Mouse (Mus musculus): ENCODE measurements around the gene Tox2. TPM values are rescaled to one million over a fixed set of nuclear protein-coding genes. Genes with fewer than 3 reads are reported as not detected.
A peak's percentile ranks its signal among the peaks of the same experiment; 100 is the strongest.

Tox2 gene
- polyA plus RNA-seq, 1 experiment = 12.1 TPM

DNA sequence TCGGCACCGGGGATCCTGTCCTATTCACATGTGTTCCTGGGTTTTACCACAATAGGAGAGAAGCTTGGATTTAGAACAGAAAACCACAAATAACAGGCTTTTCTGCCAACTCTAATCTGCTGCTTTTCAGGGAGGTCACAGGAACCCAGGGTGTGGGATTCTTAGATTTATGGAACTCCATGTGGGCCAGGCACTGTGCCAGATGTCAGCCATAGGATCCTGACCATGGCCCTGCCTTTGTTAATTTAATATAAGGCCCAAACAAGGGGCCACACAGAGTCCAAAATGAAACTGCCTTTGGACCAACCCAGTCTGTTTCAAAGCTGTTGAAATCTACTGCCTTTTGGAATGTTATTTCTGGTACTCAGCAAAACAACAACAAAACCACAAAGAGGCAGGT, 8.9 kb upstream of the Tox2 start:
- TF ChIP-seq CTCF (IDR thresholded peaks at IDR 0.05; ENCODE audit: extremely low read depth, insufficient read depth, insufficient read length, insufficient replicate concordance) = no peak
- TF ChIP-seq POLR2A (IDR thresholded peaks at IDR 0.05; ENCODE audit: low read depth, low read length) = no peak
- Histone ChIP-seq H3K27me3 (ENCODE audit: control insufficient read depth, insufficient read depth, low read length) (no peaks in the 10 kb centered on the region), H3K27ac (ENCODE audit: insufficient read depth, low read length) (no peak overlapping the region), H3K36me3 (ENCODE audit: control insufficient read depth, insufficient read depth, low read length) (no peaks in the 10 kb centered on the region), H3K4me3 (ENCODE audit: extremely low read depth, insufficient read depth, insufficient read length) (no peak overlapping the region), H3K4me1 (ENCODE audit: control insufficient read depth, insufficient read depth, insufficient read length) (no peaks in the 10 kb centered on the region)
- DNase-seq (ENCODE audit: low read depth in 1 of 2, low spot score in 2 of 2) = no peak
- WGBS = 89% methylated on average over 2 of the region's 2 CpGs

DNA sequence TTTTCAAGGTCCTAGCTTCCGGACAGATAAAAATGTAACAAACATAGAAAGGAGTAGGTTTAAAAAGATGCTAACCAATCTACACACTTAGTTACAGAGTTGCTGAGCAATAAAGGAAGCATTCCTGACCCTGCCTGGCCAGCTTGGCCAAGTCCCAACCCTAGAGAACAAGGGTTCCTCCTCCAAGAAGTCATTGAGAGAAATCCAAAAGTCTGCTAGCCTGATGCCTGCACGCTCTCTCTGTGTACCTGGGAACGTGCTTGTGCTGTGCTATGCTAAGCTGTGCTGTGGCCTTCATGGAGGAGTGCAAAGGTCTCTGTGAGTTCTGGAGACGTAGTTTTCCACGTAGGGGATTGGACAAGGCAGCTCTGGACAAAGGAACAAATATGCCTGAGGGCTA, 8.4 kb upstream of the Tox2 start:
- DNase-seq (ENCODE audit: low read depth in 1 of 2, low spot score in 2 of 2) = no peak
- no peak for TF ChIP-seq POLR2A (IDR thresholded peaks at IDR 0.05; ENCODE audit: low read depth, low read length)
- TF ChIP-seq CTCF (IDR thresholded peaks at IDR 0.05; ENCODE audit: extremely low read depth, insufficient read depth, insufficient read length, insufficient replicate concordance) = no peak
- 79% methylated on average over 5 of the region's 5 CpGs for WGBS

DNA sequence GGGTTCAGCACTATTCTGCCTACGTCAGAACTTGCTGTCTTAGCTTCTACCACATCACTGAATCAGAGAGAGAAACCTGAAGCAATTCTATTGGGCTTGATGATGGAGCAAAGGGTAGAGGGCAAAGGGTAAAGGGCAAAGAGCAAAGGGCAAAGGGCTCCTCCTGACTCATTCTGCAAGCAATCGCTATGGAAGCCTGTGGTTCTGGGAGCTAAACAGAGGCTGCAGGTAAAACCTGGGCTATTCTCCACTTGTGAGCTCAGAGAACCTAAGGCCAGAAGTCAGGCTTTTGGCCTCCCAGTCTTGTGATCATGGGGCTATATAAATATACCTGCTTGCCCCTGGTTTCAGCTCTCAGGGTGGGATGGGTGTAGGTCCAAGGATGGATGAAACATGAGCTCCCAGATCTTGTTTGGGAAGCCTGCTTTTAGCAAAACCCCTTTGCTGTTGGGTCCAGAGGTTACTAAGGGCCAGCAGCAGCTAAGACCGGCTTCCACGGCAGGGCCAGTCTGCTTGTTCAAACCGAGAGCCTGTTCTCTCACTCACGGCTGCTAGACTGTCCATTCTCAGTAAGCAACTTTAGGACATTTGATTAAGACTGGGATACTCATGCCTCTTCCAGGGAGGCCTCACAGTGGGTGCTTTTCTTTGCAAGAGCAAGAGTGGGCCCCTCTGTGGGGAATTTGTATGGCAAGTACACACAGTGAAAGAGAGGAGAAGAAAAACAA, 7.7 kb upstream of the Tox2 start:
- H3K27ac ChIP-seq (ENCODE audit: insufficient read depth, low read length) = no peak overlapping the region
- TF ChIP-seq CTCF (IDR thresholded peaks at IDR 0.05; ENCODE audit: extremely low read depth, insufficient read depth, insufficient read length, insufficient replicate concordance) = no peak
- no peak for TF ChIP-seq POLR2A (IDR thresholded peaks at IDR 0.05; ENCODE audit: low read depth, low read length)
- WGBS = 85% methylated on average over 6 of the region's 6 CpGs
- no peaks in the 10 kb centered on the region for H3K36me3 ChIP-seq (ENCODE audit: control insufficient read depth, insufficient read depth, low read length)
- H3K4me1 ChIP-seq (ENCODE audit: control insufficient read depth, insufficient read depth, insufficient read length) = no peaks in the 10 kb centered on the region
- no peak for DNase-seq (ENCODE audit: low read depth in 1 of 2, low spot score in 2 of 2)
- H3K4me3 ChIP-seq (ENCODE audit: extremely low read depth, insufficient read depth, insufficient read length) = no peak overlapping the region
- H3K27me3 ChIP-seq (ENCODE audit: control insufficient read depth, insufficient read depth, low read length) = no peaks in the 10 kb centered on the region

More for the DNA sequence above, 8.4 kb upstream of the Tox2 start:
- Histone ChIP-seq H3K27ac (ENCODE audit: insufficient read depth, low read length) (no peak overlapping the region), H3K36me3 (ENCODE audit: control insufficient read depth, insufficient read depth, low read length) (no peaks in the 10 kb centered on the region), H3K4me1 (ENCODE audit: control insufficient read depth, insufficient read depth, insufficient read length) (no peaks in the 10 kb centered on the region), H3K27me3 (ENCODE audit: control insufficient read depth, insufficient read depth, low read length) (no peaks in the 10 kb centered on the region), H3K4me3 (ENCODE audit: extremely low read depth, insufficient read depth, insufficient read length) (no peak overlapping the region)

DNA sequence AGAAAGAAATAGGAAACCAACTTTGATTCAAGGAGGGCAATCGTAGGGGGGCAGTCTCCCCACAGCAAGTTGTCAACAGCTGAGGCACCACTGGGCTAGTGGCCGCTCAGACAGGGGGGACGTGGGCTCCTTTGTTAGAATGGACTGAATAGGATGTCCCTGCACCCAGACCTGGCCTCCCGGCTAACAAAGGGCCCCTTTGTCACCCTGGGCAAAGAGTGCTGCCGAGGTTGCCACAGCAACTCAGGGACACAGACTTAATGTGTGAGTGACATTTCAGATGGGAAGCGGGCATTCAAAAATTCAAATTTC, 7.1 kb upstream of the Tox2 start:
- Histone ChIP-seq H3K36me3 (ENCODE audit: control insufficient read depth, insufficient read depth, low read length) (no peaks in the 10 kb centered on the region), H3K4me1 (ENCODE audit: control insufficient read depth, insufficient read depth, insufficient read length) (no peaks in the 10 kb centered on the region), H3K4me3 (ENCODE audit: extremely low read depth, insufficient read depth, insufficient read length) (no peak overlapping the region), H3K27ac (ENCODE audit: insufficient read depth, low read length) (no peak overlapping the region), H3K27me3 (ENCODE audit: control insufficient read depth, insufficient read depth, low read length) (no peaks in the 10 kb centered on the region)
- no peak for TF ChIP-seq POLR2A (IDR thresholded peaks at IDR 0.05; ENCODE audit: low read depth, low read length)
- TF ChIP-seq CTCF (IDR thresholded peaks at IDR 0.05; ENCODE audit: extremely low read depth, insufficient read depth, insufficient read length, insufficient replicate concordance) = no peak
- no peak for DNase-seq (ENCODE audit: low read depth in 1 of 2, low spot score in 2 of 2)
- 85% methylated on average over 6 of the region's 6 CpGs for WGBS

DNA sequence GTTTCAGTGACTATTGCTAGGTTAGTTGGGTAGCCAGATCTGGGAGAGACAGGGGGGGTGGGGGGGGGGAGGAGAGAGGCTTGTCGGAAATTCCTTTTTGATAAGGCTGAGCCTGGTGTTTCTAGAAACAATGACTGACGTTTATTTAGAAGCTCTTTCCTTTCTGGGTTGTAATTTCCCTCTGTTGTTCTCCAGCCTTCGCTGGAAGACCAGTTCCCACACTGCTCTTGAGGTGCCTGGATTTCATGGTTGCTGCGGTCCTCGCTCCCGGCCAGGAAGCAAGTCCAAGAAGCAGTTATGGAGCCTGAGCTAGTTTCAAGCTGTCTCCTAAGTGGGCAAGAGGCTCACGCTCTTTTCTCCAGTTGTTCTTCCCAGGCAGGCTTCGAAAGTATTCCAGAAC, 1.0 kb upstream of the Tox2 start:
- WGBS = 55% methylated on average over 8 of the region's 8 CpGs
- Histone ChIP-seq H3K4me1 (ENCODE audit: control insufficient read depth, insufficient read depth, insufficient read length) (peaks cover 16% of the 10 kb centered on the region), H3K27ac (ENCODE audit: insufficient read depth, low read length) (peak overlapping the region; percentile 33; the same call in 1 of the 2 replicates), H3K36me3 (ENCODE audit: control insufficient read depth, insufficient read depth, low read length) (no peaks in the 10 kb centered on the region), H3K4me3 (ENCODE audit: extremely low read depth, insufficient read depth, insufficient read length) (no peak overlapping the region), H3K27me3 (ENCODE audit: control insufficient read depth, insufficient read depth, low read length) (peaks cover 30% of the 10 kb centered on the region)
- no peak for DNase-seq (ENCODE audit: low read depth in 1 of 2, low spot score in 2 of 2)
- TF ChIP-seq CTCF (IDR thresholded peaks at IDR 0.05; ENCODE audit: extremely low read depth, insufficient read depth, insufficient read length, insufficient replicate concordance) (no peak), POLR2A (IDR thresholded peaks at IDR 0.05; ENCODE audit: low read depth, low read length) (no peak)

DNA sequence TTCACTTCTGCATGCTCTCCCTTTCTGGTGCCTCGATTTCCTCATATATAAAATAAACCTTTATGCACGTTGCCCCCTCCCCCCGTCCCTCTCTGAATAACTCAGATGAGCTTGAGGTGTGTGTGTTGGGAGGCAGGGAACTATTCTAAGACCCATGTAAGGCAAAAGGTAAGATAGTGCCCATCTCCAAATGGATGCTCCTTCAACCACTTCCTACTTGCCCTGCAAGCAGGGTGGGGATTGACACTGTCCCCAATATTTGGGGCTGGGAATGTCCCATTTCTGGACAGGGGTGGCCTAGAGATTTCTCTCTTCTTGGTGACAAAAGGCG, 407 bp upstream of the Tox2 start:
- 11% methylated on average over 4 of the region's 4 CpGs for WGBS
- no peak for DNase-seq (ENCODE audit: low read depth in 1 of 2, low spot score in 2 of 2)
- no peak overlapping the region for H3K27ac ChIP-seq (ENCODE audit: insufficient read depth, low read length)
- no peaks in the 10 kb centered on the region for H3K36me3 ChIP-seq (ENCODE audit: control insufficient read depth, insufficient read depth, low read length)
- H3K27me3 ChIP-seq (ENCODE audit: control insufficient read depth, insufficient read depth, low read length) = peaks cover 30% of the 10 kb centered on the region
- TF ChIP-seq CTCF (IDR thresholded peaks at IDR 0.05; ENCODE audit: extremely low read depth, insufficient read depth, insufficient read length, insufficient replicate concordance) (no peak), POLR2A (IDR thresholded peaks at IDR 0.05; ENCODE audit: low read depth, low read length) (no peak)
- H3K4me3 ChIP-seq (ENCODE audit: extremely low read depth, insufficient read depth, insufficient read length) = no peak overlapping the region; the same call in 1 of the 2 replicates
- H3K4me1 ChIP-seq (ENCODE audit: control insufficient read depth, insufficient read depth, insufficient read length) = peaks cover 16% of the 10 kb centered on the region
